Mouse (Mus musculus) heart, embryonic 13.5 days (tissue): Measurements from ENCODE around the gene Pygl. TPM values are rescaled to one million over a fixed set of nuclear protein-coding genes. Genes with fewer than 3 reads are reported as not detected.

ENCODE experiments used
- ATAC-seq: fragments of 200-750 bp; cut with Nextera tagmentation; 2 replicates; pipeline ENCODE4 v1.8.0; 2017; ENCODE audit warnings: moderate TSS enrichment; ENCODE audit not compliant: insufficient number of reproducible peaks, low FRiP score, low TSS enrichment; ENCODE audit errors: extremely low read depth
- H3K27ac ChIP-seq: fragments of 300-500 bp; sonication (generic); replicated peaks from 2 replicates; pipeline ENCODE4 v1.5.1; 2015; ENCODE audit warnings: moderate library complexity, mild to moderate bottlenecking, inconsistent platforms
- H3K27me3 ChIP-seq: fragments of 300-500 bp; sonication (generic); replicated peaks from 2 replicates; pipeline ENCODE4 v1.6.1; 2015; ENCODE audit warnings: mild to moderate bottlenecking, inconsistent platforms
- H3K36me3 ChIP-seq: fragments of 300-500 bp; sonication (generic); 2 replicates; pipeline ENCODE4 v1.6.1; 2015; ENCODE audit warnings: mild to moderate bottlenecking, inconsistent platforms
- H3K4me1 ChIP-seq: fragments of 300-500 bp; sonication (generic); 2 replicates; pipeline ENCODE4 v1.6.1; 2015; ENCODE audit warnings: inconsistent platforms
- H3K4me2 ChIP-seq: fragments of 300-500 bp; sonication (generic); 2 replicates; pipeline ENCODE4 v1.6.1; 2015; ENCODE audit warnings: inconsistent platforms, mild to moderate bottlenecking, moderate library complexity
- H3K4me3 ChIP-seq: fragments of 300-500 bp; sonication (generic); 2 replicates; pipeline ENCODE4 v1.5.1; 2015; ENCODE audit warnings: moderate library complexity, mild to moderate bottlenecking, inconsistent platforms
- H3K9ac ChIP-seq: fragments of 300-500 bp; sonication (generic); 2 replicates; pipeline ENCODE4 v1.6.1; 2015; ENCODE audit warnings: inconsistent platforms, mild to moderate bottlenecking, moderate library complexity
- H3K9me3 ChIP-seq: fragments of 300-500 bp; sonication (generic); 2 replicates; pipeline ENCODE4 v1.6.1; 2016; ENCODE audit warnings: inconsistent platforms
- WGBS: fragments of 180-500 bp; shearing (Covaris S2); methylation state at CpG from one replicate; pipeline ENCODE4 v1.1.7; 2015; ENCODE audit warnings: mixed read lengths; 5-methylcytosine and 5-hydroxymethylcytosine counted together
- polyA plus RNA-seq: library from polyadenylated mRNA; unstranded; fragments of >200 nt; fragmentation: Nextera tagmentation; extraction: Ambion mirVana; gene quantifications from 2 replicates; pipeline ENCODE4 v1.2.1, GENCODE M21; 2015

The Pygl gene
- polyA plus RNA-seq, 1 experiment from 2014 or later: 27.7 TPM

DNA sequence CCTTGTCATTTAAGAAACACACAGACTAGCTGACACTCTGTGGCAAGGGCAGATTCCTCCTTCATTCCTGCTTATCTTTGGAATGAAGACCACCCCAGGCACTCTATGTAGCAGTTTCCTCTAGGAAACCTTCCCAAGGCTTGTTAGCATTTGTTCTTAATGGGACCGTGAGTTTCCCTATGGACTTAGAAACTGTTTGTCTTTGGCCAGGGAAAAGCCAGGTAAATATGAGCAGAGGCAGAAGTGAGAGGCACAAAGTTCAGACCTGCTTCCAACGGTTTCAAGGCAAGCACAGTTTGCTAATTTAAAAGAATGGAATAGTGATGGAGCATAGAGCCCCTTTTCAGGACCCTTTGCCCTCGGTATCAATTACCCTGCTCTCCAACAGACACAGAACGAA is 8.0 kb downstream of the Pygl start:
- Histone ChIP-seq H3K27ac (0 out of 2 replicates have a peak overlapping the region, but pooled peaks have one; percentile 12), H3K4me2 (peak overlapping the region; percentile 16; the same call in 1 of the 2 replicates), H3K27me3 (no peaks in the 10 kb centered on the region), H3K4me1 (peaks cover 28% of the 10 kb centered on the region), H3K36me3 (peaks cover 22% of the 10 kb centered on the region), H3K4me3 (no peak overlapping the region), H3K9me3 (no peaks in the 10 kb centered on the region), H3K9ac (no peak overlapping the region)
- ATAC-seq: no peak
- 37% methylated on average over 4 of the region's 4 CpGs for WGBS

DNA sequence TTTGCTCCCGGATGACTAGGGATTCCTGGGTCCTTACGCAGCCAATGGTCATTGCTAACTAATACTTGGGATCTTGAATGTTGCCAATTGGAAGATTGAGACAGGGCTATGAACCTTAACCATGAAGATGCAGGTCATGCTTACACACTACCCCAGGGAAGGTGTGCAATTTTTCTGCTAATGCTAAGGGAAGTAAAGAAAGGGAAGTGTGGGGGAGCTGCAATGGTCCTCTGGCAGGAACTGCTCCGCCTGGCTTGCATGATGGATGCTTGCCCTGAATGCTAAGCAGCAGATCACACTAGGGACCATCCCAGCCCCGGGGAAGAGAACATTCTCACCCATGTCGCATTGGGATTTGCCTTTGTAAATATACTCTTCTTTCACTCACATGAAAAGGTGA is 9.9 kb downstream of the Pygl start:
- 76% methylated on average over 5 of the region's 5 CpGs for WGBS
- no peak overlapping the region for H3K27ac ChIP-seq

DNA sequence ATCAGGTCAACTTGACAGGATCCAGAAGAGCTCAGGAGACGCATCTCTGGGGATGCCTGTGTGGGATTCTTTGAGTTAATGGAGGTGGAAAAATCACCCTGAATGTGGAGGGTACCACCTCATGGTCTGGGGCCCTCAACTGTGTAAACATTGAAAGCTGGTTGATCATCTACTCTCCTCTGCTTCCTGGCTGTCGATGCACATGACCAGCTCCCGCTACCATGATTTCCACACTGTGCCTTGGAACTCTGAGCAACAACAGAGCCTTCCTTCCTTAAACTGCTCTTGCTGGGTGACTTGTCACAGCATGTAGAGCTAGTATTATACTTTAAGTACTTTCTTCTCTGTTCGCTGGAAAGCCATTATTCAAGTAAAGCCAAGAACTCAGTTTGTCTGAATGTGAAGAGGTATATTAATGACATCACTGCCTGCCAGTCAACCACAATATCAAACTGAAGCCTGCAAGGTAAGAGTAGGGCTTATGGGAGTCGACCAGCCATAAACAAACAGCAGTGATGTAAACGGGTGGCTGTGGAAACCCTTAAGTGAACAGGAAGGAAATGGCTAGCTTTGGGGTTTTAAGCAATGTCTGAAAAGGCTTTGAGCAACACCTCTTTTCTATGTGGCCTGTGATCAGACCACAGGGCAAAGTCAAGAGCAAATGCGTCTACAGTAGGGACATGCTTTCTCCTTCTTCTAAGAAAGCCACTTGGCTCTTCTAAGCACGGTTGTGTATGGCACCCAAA is 12.3 kb downstream of the Pygl start:
- Histone ChIP-seq H3K4me3 (no peak overlapping the region), H3K4me2 (no peak overlapping the region), H3K9ac (no peak overlapping the region), H3K27ac (no peak overlapping the region), H3K36me3 (peaks cover 30% of the 10 kb centered on the region), H3K4me1 (peaks cover 12% of the 10 kb centered on the region), H3K9me3 (no peaks in the 10 kb centered on the region), H3K27me3 (no peaks in the 10 kb centered on the region)
- 76% methylated on average over 8 of the region's 8 CpGs for WGBS
- no peak for ATAC-seq

More for the DNA sequence above, 9.9 kb downstream of the Pygl start:
- H3K9ac ChIP-seq: no peak overlapping the region
- peaks cover 23% of the 10 kb centered on the region for H3K36me3 ChIP-seq
- no peaks in the 10 kb centered on the region for H3K9me3 ChIP-seq
- no peak overlapping the region for H3K4me3 ChIP-seq
- no peaks in the 10 kb centered on the region for H3K27me3 ChIP-seq
- H3K4me2 ChIP-seq: no peak overlapping the region
- H3K4me1 ChIP-seq: peaks cover 20% of the 10 kb centered on the region
- ATAC-seq: no peak

DNA sequence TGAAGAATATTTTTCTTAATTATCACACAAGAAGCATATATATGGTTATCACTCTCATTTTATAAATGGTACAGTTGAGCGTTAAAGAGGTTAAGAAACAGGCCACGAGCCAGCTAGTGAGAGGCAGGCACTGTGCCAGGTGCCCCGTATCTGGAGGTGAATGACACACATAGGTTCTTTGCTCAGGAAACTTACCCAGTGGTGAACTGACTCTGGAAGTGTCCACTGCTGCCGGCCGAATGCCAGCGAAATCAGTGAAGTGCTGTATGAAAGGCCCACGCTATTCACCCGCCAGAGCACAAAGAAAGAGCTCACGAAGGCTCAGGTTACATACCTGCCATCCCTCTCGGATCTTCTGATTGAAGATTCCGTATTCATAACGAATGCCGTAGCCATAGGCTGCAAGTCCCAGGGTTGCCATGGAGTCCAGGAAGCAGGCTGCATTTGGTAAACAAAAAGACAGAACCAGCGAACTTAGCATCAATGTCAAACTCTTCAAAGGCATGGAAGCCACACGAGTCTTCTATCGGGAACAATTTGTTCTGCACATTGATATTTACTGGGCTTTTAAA is 15.0 kb downstream of the Pygl start:
- H3K4me3 ChIP-seq: no peak overlapping the region
- no peaks in the 10 kb centered on the region for H3K9me3 ChIP-seq
- no peak overlapping the region for H3K27ac ChIP-seq
- H3K9ac ChIP-seq: no peak overlapping the region
- WGBS: 68% methylated on average over 16 of the region's 16 CpGs
- H3K27me3 ChIP-seq: no peaks in the 10 kb centered on the region
- no peak overlapping the region for H3K4me2 ChIP-seq
- ATAC-seq: no peak
- no peaks in the 10 kb centered on the region for H3K4me1 ChIP-seq
- H3K36me3 ChIP-seq: peaks cover 24% of the 10 kb centered on the region

DNA sequence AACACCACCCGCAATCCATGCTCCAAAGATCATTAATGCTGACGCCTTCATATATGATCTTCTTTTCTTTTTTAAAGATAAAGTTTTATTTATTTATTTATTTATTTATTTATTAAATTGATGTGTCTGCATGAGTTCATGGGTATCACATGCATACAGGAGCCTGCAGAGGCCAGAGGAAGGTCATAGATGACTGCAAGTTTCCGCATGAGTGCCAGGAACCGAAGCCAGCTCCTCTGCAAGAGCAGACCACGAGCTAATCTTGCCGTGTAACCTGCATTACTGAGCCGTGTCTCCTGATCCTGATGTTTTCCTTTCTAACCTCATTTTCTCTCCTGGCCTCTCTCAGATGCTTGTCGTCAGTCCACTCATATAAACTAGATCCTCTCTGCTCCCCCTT is 17.0 kb downstream of the Pygl start:
- H3K9me3 ChIP-seq: no peaks in the 10 kb centered on the region
- ATAC-seq: no peak
- no peak overlapping the region for H3K27ac ChIP-seq
- H3K4me1 ChIP-seq: no peaks in the 10 kb centered on the region
- H3K4me2 ChIP-seq: no peak overlapping the region
- H3K4me3 ChIP-seq: no peak overlapping the region
- peaks cover 15% of the 10 kb centered on the region for H3K36me3 ChIP-seq
- WGBS: 81% methylated on average over 8 of the region's 8 CpGs
- H3K27me3 ChIP-seq: no peaks in the 10 kb centered on the region
- no peak overlapping the region for H3K9ac ChIP-seq

DNA sequence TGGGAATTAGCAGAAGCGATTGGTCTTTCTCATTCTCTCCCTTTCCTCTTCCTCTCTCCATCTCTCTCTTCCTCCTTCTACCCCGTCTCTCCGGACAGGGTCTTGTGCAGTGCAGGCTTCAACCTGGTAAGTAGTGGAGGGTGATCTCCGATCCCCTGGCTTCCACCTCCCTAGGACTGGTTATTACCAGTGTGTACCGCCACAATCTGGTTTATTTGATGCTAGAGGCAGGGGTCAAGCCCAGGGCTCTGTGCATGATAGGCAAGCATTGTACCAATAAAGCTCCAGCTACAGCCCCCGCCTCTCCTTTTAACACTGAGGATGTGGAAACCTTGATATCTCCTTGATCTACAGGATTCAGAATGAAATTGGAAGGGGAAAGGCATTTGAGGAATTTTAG is 17.7 kb downstream of the Pygl start:
- H3K36me3 ChIP-seq: peaks cover 12% of the 10 kb centered on the region
- no peak overlapping the region for H3K4me2 ChIP-seq
- no peaks in the 10 kb centered on the region for H3K27me3 ChIP-seq
- H3K27ac ChIP-seq: no peak overlapping the region
- WGBS: 88% methylated on average over 6 of the region's 6 CpGs
- no peak for ATAC-seq
- no peaks in the 10 kb centered on the region for H3K9me3 ChIP-seq
- H3K4me3 ChIP-seq: no peak overlapping the region
- no peak overlapping the region for H3K9ac ChIP-seq
- H3K4me1 ChIP-seq: no peaks in the 10 kb centered on the region

DNA sequence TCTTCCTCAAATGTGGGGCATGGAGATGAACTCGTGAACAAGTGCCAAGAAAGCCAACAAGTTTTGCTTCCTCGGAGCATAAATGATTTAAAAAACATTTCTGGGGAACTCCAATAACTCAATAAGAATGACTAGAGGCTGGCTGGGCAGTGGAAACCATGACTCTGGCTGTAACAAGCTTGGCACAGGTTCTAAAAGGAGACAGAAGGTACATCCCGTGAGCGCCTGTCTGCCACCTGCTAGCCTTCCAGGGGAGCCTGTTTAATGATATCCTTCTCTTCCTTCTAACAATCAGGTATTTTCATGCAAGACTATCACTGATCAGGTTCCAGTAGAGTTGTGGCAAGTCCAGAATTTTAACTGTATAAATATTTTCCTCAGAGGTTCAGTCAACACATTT is 18.8 kb downstream of the Pygl start:
- Histone ChIP-seq H3K4me3 (no peak overlapping the region), H3K36me3 (peaks cover 8% of the 10 kb centered on the region; the same call in 1 of the 2 replicates), H3K9me3 (no peaks in the 10 kb centered on the region), H3K9ac (no peak overlapping the region), H3K4me1 (no peaks in the 10 kb centered on the region), H3K27me3 (no peaks in the 10 kb centered on the region), H3K4me2 (no peak overlapping the region), H3K27ac (no peak overlapping the region)
- ATAC-seq: no peak
- WGBS: 77% methylated on average over 4 of the region's 4 CpGs

DNA sequence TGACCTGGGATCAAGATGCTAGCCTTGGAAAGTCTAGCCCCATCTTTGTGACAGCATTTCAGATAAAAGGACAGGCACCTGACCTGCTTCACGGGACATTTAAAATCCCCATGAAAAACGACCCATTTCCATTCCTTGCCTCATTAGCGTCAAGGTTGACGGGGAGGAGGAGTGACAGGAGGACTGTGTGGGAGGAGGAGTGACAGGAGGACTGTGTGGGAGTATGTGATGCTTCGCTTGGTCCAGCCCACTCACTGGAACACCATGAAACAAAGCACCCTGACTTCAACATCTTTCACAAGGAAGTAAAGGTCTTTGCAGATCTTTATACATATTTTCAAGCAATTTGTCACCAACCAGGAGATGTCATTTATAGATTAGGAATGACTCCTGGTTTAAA is 23.1 kb downstream of the Pygl start:
- WGBS: 67% methylated on average over 5 of the region's 5 CpGs
- Histone ChIP-seq H3K9me3 (no peaks in the 10 kb centered on the region), H3K4me1 (no peaks in the 10 kb centered on the region), H3K4me3 (no peak overlapping the region), H3K27me3 (no peaks in the 10 kb centered on the region), H3K4me2 (no peak overlapping the region), H3K9ac (no peak overlapping the region), H3K27ac (no peak overlapping the region), H3K36me3 (peaks cover 24% of the 10 kb centered on the region)
- ATAC-seq: no peak

DNA sequence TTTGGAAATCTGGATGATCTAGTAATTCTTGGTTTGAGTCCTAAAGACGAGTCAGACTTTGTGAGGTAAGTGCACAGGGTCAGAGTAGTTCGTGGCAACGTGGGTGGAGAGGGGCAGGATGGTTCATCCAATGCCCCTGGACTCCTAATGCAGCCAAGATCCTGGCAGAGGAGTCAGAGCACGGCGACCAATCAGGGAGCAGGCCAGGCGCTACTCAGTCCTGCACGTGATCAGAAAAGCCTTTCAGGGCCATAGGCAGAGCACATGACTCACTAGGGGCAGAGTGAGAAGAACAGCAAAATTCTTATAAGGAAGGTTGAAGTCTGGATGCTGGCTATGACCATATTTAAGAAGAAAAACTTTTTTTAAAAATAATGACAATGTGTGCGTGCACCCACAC is 26.9 kb downstream of the Pygl start:
- H3K36me3 ChIP-seq: peaks cover 38% of the 10 kb centered on the region
- 75% methylated on average over 8 of the region's 8 CpGs for WGBS
- ATAC-seq: no peak
- no peak overlapping the region for H3K4me3 ChIP-seq
- H3K9me3 ChIP-seq: no peaks in the 10 kb centered on the region
- H3K27ac ChIP-seq: no peak overlapping the region
- no peak overlapping the region for H3K4me2 ChIP-seq
- no peaks in the 10 kb centered on the region for H3K27me3 ChIP-seq
- H3K9ac ChIP-seq: no peak overlapping the region
- H3K4me1 ChIP-seq: no peaks in the 10 kb centered on the region

DNA sequence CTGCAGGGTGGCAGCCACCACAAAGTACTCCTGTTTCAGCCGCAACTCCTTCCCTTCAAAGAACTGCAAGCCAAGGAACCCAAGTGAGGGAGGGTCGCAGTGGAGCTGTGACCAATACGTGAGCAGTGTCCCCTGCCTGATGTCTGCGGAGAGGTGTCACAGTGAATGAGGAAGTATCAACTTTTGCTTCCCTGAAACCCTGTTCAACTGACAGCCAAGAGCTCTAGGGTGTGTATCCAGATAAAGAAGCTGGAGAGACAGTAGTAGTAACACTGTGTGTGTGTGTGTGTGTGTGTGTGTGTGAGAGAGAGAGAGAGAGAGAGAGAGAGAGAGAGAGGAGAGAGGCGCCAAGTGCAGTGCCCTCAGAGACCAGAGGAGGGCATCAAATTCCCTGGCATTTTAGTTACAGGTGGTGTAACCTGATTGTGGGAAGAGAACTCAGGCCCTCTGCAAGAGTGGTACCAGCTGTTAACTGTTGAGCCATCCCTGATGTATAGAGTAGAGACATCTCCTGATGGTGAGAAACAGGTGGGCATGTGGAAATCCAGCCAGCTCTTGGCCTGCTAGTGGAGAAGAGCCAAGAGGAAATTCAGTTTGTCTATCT is 29.3 kb downstream of the Pygl start:
- H3K36me3 ChIP-seq: peaks cover 48% of the 10 kb centered on the region
- no peak overlapping the region for H3K4me3 ChIP-seq
- H3K27ac ChIP-seq: no peak overlapping the region
- ATAC-seq: no peak
- WGBS: 60% methylated on average over 5 of the region's 5 CpGs
- no peaks in the 10 kb centered on the region for H3K27me3 ChIP-seq
- H3K4me1 ChIP-seq: no peaks in the 10 kb centered on the region
- H3K4me2 ChIP-seq: no peak overlapping the region
- no peak overlapping the region for H3K9ac ChIP-seq
- no peaks in the 10 kb centered on the region for H3K9me3 ChIP-seq

DNA sequence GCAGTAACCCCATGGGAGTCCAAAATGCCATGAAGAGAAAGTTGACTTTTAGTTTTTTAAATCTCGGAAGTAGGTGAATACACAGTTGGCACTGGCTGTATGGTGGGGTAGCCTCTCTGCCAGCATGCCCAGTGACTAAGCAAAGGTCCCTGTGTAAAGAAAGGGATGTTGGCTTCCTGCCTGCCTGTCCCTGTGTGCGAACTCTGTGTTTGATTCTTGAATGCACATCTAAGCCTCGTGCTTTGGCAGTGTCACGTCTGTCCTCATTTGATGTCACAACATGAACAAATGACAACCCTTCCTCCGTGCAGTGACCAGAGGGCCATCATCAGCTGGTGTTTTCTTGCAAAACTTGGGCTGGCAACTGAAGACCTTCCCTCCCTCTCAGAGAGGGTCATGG is 34.9 kb downstream of the Pygl start:
- Histone ChIP-seq H3K4me1 (peaks cover 11% of the 10 kb centered on the region), H3K27ac (no peak overlapping the region), H3K4me2 (no peak overlapping the region), H3K36me3 (peaks cover 45% of the 10 kb centered on the region), H3K9me3 (no peaks in the 10 kb centered on the region), H3K9ac (no peak overlapping the region), H3K27me3 (no peaks in the 10 kb centered on the region), H3K4me3 (no peak overlapping the region)
- ATAC-seq: no peak
- 85% methylated on average over 5 of the region's 5 CpGs for WGBS

DNA sequence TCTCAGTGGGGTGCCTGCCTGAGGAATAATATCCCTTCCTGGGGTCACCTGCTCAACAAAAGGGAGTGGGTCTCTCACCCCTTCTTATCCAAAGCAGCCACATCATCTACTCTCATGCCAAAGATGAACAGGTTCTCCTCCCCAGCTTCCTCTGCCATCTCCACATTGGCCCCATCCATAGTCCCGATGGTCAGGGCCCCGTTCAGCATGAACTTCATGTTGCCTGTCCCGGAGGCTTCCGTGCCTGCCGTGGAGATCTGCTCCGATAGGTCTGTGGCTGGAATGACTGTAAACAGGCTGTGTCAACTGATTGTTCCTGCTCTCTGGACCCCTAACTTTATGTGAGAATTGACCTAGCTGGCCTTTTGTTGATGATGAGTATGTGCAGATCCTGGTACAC is 35.9 kb downstream of the Pygl start:
- Histone ChIP-seq H3K9me3 (no peaks in the 10 kb centered on the region), H3K9ac (no peak overlapping the region), H3K4me1 (peaks cover 11% of the 10 kb centered on the region), H3K27ac (no peak overlapping the region), H3K36me3 (peaks cover 46% of the 10 kb centered on the region), H3K27me3 (no peaks in the 10 kb centered on the region), H3K4me3 (no peak overlapping the region), H3K4me2 (no peak overlapping the region)
- WGBS: 95% methylated on average over 6 of the region's 6 CpGs
- ATAC-seq: no peak
